Comparison of ENCODE assay signal across 7 mouse cellular contexts in genomic region chr8:45110064-45110812, GRCm38 (mm10). TPM values are rescaled to one million over a fixed set of nuclear protein-coding genes. Genes with fewer than 3 reads are reported as not detected.
DNase-seq lines count a peak whose midpoint lies in the region; ATAC-seq and TF ChIP-seq lines count a peak whose summit lies in the region.

No protein-coding gene starts in this region.

- H3K4me3 ChIP-seq in lung, embryonic 15.5 days = peak overlapping the region; percentile 23
- peak overlapping the region; percentile 34 for H3K4me3 ChIP-seq in forebrain, embryonic 13.5 days
- peak overlapping the region; percentile 25 for H3K4me3 ChIP-seq in limb, embryonic 14.5 days (replicated peaks; ENCODE audit: low read length)
- peak overlapping the region; percentile 13 for H3K4me3 ChIP-seq in stomach, embryonic 14.5 days (ENCODE audit: low read depth, low read length)

- WGBS in lung, embryonic 15.5 days = 4% methylated on average over 16 of the region's 16 CpGs
- WGBS in forebrain, embryonic 13.5 days = 8% methylated on average over 16 of the region's 16 CpGs
- 6% methylated on average over 16 of the region's 16 CpGs for WGBS in limb, embryonic 14.5 days
- WGBS in stomach, embryonic 14.5 days = 6% methylated on average over 16 of the region's 16 CpGs

- peaks cover 32% of the 10 kb centered on the region for H3K27me3 ChIP-seq in lung, embryonic 15.5 days
- H3K27me3 ChIP-seq in forebrain, embryonic 13.5 days = peaks cover 14% of the 10 kb centered on the region; the same call in 1 of the 2 replicates
- 0 out of 2 replicates have a peak, but pooled peaks cover 3% of the 10 kb centered on the region for H3K27me3 ChIP-seq in limb, embryonic 14.5 days (ENCODE audit: control insufficient read depth, insufficient read depth, low read length)
- no peaks in the 10 kb centered on the region for H3K27me3 ChIP-seq in stomach, embryonic 14.5 days (ENCODE audit: control insufficient read depth, insufficient read depth, low read length)

- ATAC-seq in lung, embryonic 15.5 days (ENCODE audit: borderline replicate concordance, extremely low read depth, low FRiP score, low TSS enrichment) = no peak
- ATAC-seq in forebrain, embryonic 13.5 days = peak; percentile 78
- ATAC-seq in limb, embryonic 14.5 days (ENCODE audit: low FRiP score, low read depth) = no peak
- ATAC-seq in stomach, embryonic 14.5 days (ENCODE audit: insufficient number of reproducible peaks, insufficient read depth, low FRiP score, low read depth) = 0 out of 2 replicates have a peak, but pooled peaks have one; percentile 10
- ATAC-seq in monocyte, adult 5-6 weeks (replicated peaks; ENCODE audit: insufficient number of reproducible peaks, low FRiP score, low TSS enrichment, poor library complexity, severe bottlenecking) = no peak

- H3K9me3 ChIP-seq in lung, embryonic 15.5 days = no peaks in the 10 kb centered on the region
- H3K9me3 ChIP-seq in forebrain, embryonic 13.5 days (replicated peaks) = no peaks in the 10 kb centered on the region
- H3K9me3 ChIP-seq in limb, embryonic 14.5 days (ENCODE audit: control insufficient read depth, low read length) = no peaks in the 10 kb centered on the region
- H3K9me3 ChIP-seq in stomach, embryonic 14.5 days (ENCODE audit: control insufficient read depth, low read depth, low read length) = no peaks in the 10 kb centered on the region

- no peak for DNase-seq in lung, postnatal 4 days
- DNase-seq in limb, embryonic 14.5 days (ENCODE audit: low spot score) = no peak
- no peak for DNase-seq in cerebellum, adult 18-20 months

- H3K36me3 ChIP-seq in lung, embryonic 15.5 days = no peaks in the 10 kb centered on the region
- H3K36me3 ChIP-seq in forebrain, embryonic 13.5 days (ENCODE audit: poor library complexity, severe bottlenecking) = no peaks in the 10 kb centered on the region
- no peaks in the 10 kb centered on the region for H3K36me3 ChIP-seq in limb, embryonic 14.5 days (ENCODE audit: control insufficient read depth, insufficient read depth, low read length)
- H3K36me3 ChIP-seq in stomach, embryonic 14.5 days (ENCODE audit: control insufficient read depth, insufficient read depth, low read length) = no peaks in the 10 kb centered on the region

- TF ChIP-seq POLR2A in limb, embryonic 14.5 days (IDR thresholded peaks at IDR 0.05; ENCODE audit: borderline replicate concordance, extremely low read depth, insufficient read depth, insufficient read length) = no peak

- peak overlapping the region; percentile 46 for H3K4me2 ChIP-seq in lung, embryonic 15.5 days
- H3K4me2 ChIP-seq in forebrain, embryonic 13.5 days = peak overlapping the region; percentile 60
- H3K4me2 ChIP-seq in limb, embryonic 14.5 days (replicated peaks; ENCODE audit: low read depth, low read length, severe bottlenecking) = peak overlapping the region; percentile 47
- peak overlapping the region; percentile 42 for H3K4me2 ChIP-seq in stomach, embryonic 14.5 days (replicated peaks; ENCODE audit: low read depth, low read length)

- no peak overlapping the region for H3K27ac ChIP-seq in lung, embryonic 15.5 days
- no peak overlapping the region for H3K27ac ChIP-seq in forebrain, embryonic 13.5 days
- no peak overlapping the region for H3K27ac ChIP-seq in limb, embryonic 14.5 days (replicated peaks; ENCODE audit: low read depth, low read length)
- no peak overlapping the region for H3K27ac ChIP-seq in stomach, embryonic 14.5 days (ENCODE audit: low read length)

- no peak overlapping the region for H3K9ac ChIP-seq in lung, embryonic 15.5 days
- H3K9ac ChIP-seq in forebrain, embryonic 13.5 days = peak overlapping the region; percentile 18; the same call in 1 of the 2 replicates
- H3K9ac ChIP-seq in limb, embryonic 14.5 days (ENCODE audit: low read depth, low read length, severe bottlenecking) = no peak overlapping the region
- H3K9ac ChIP-seq in stomach, embryonic 14.5 days (replicated peaks; ENCODE audit: low read depth, low read length) = no peak overlapping the region

- peaks cover 5% of the 10 kb centered on the region; the same call in 1 of the 2 replicates for H3K4me1 ChIP-seq in lung, embryonic 15.5 days
- H3K4me1 ChIP-seq in forebrain, embryonic 13.5 days = peaks cover 19% of the 10 kb centered on the region
- H3K4me1 ChIP-seq in limb, embryonic 14.5 days (ENCODE audit: control insufficient read depth, insufficient read depth, low read length) = peaks cover 5% of the 10 kb centered on the region
- 0 out of 2 replicates have a peak, but pooled peaks cover 3% of the 10 kb centered on the region for H3K4me1 ChIP-seq in stomach, embryonic 14.5 days (ENCODE audit: control insufficient read depth, insufficient read depth, low read length)

RNA-seq across cellular contexts. Expression of gene Mtnr1a, which starts 41.3 kb away (rescaled TPM):
- polyA plus RNA-seq in lung, embryonic 15.5 days (2015; fragmentation: Nextera tagmentation; extraction: Ambion mirVana) = 0.16 and 0.22 TPM in 2 replicates
- 0.17 and 0.18 TPM in 2 replicates for polyA plus RNA-seq in forebrain, embryonic 13.5 days (2015; fragmentation: Nextera tagmentation; extraction: Ambion mirVana)
- 0.26 and 0.36 TPM in 2 replicates for polyA plus RNA-seq in limb, embryonic 14.5 days (2012; rRNA removed)
- polyA plus RNA-seq in limb, embryonic 14.5 days (2014; fragmentation: Nextera tagmentation; extraction: Ambion mirVana) = 0.12 TPM in 1 of 2 replicates, not detected in the other
- polyA plus RNA-seq in stomach, embryonic 14.5 days (2014; fragmentation: Nextera tagmentation; extraction: Ambion mirVana) = 0.15 TPM in 1 of 2 replicates, not detected in the other
- total RNA-seq in monocyte, adult 5-6 weeks (2017) = not detected in 3 replicates

Comparison
In these comparisons a context has a peak if more than half of its experiments do, and no peak if none do; other contexts are left out.
1. ATAC-seq: peak in forebrain, embryonic 13.5 days (single experiment) and stomach, embryonic 14.5 days (single experiment); none in lung, embryonic 15.5 days (single experiment), limb, embryonic 14.5 days (single experiment) and monocyte, adult 5-6 weeks (single experiment).
2. Peak in every context shown above with its lines, with median percentiles within 50 percentile points of each other: H3K4me2 ChIP-seq and H3K4me3 ChIP-seq.